Mouse (Mus musculus) stomach, embryonic 14.5 days (tissue): ENCODE data around the gene Arhgdib. TPM values are rescaled to one million over a fixed set of nuclear protein-coding genes. Genes with fewer than 3 reads are reported as not detected.

Experiments
- ATAC-seq: fragments of 200-750 bp; cut with Nextera tagmentation; 2 replicates; pipeline ENCODE4 v1.8.0; 2017; ENCODE audit warnings: low read depth, moderate TSS enrichment; ENCODE audit not compliant: insufficient number of reproducible peaks, insufficient read depth, low FRiP score
- H3K27ac ChIP-seq: fragments of 300-500 bp; sonication (generic); 2 replicates; pipeline ENCODE4 v1.5.1; 2014; ENCODE audit warnings: mild to moderate bottlenecking, low read length, moderate library complexity, mixed read lengths
- H3K27me3 ChIP-seq: fragments of 300-500 bp; sonication (generic); 2 replicates; pipeline ENCODE4 v1.6.1; 2014; ENCODE audit warnings: low read length, control low read depth, mixed read lengths; ENCODE audit not compliant: control insufficient read depth, insufficient read depth
- H3K36me3 ChIP-seq: fragments of 300-500 bp; sonication (generic); 2 replicates; pipeline ENCODE4 v1.6.1; 2014; ENCODE audit warnings: mild to moderate bottlenecking, control low read depth, low read length, moderate library complexity, mixed read lengths; ENCODE audit not compliant: control insufficient read depth, insufficient read depth
- H3K4me1 ChIP-seq: fragments of 300-500 bp; sonication (generic); 2 replicates; pipeline ENCODE4 v1.6.1; 2014; ENCODE audit warnings: low read length, control low read depth, mixed read lengths; ENCODE audit not compliant: control insufficient read depth, insufficient read depth
- H3K4me2 ChIP-seq: fragments of 300-500 bp; sonication (generic); replicated peaks from 2 replicates; pipeline ENCODE4 v1.6.1; 2014; ENCODE audit warnings: low read depth, low read length, control low read depth
- H3K4me3 ChIP-seq: fragments of 300-500 bp; sonication (generic); 2 replicates; pipeline ENCODE4 v1.5.1; 2014; ENCODE audit warnings: low read depth, low read length, control low read depth
- H3K9ac ChIP-seq: fragments of 300-500 bp; sonication (generic); replicated peaks from 2 replicates; pipeline ENCODE4 v1.6.1; 2014; ENCODE audit warnings: low read depth, mild to moderate bottlenecking, control low read depth, low read length, moderate library complexity, mixed read lengths
- H3K9me3 ChIP-seq: fragments of 300-500 bp; sonication (generic); 2 replicates; pipeline ENCODE4 v1.6.1; 2016; ENCODE audit warnings: low read depth, low read length, control low read depth; ENCODE audit not compliant: control insufficient read depth
- WGBS: fragments of 180-500 bp; shearing (Covaris S2); extraction: QIAGEN DNeasy Blood & Tissue Kit; methylation state at CpG from one replicate; pipeline ENCODE4 v1.1.7; 2014; 5-methylcytosine and 5-hydroxymethylcytosine counted together
- polyA plus RNA-seq: library from polyadenylated mRNA; unstranded; fragments of >200 nt; fragmentation: Nextera tagmentation; extraction: Ambion mirVana; gene quantifications from 2 replicates; pipeline ENCODE4 v1.2.1, GENCODE M21; 2014

Arhgdib gene
- polyA plus RNA-seq, 1 experiment from 2014 or later, result 58.0 TPM

DNA sequence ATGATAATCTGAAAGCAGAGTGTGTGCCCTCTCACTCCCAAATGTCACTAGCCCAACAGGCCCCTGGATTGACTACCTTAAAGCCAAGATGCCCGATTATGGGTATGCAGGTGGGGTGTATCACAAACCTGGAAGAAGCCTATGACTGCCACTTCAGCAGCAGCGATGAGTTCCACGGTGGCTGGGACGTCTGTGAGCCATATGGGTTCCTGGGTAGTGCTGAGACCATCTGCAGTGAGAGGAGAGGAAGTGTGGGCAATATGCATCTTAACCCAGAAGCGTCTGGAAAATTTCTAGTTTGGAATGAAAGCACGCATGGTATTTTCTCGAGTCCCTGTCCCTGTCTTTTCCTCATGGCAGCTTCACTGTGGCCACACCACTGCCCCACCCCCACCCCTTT, 20.1 kb downstream of the Arhgdib start:
- WGBS, result 71% methylated on average over 7 of the region's 7 CpGs
- no peak for ATAC-seq

DNA sequence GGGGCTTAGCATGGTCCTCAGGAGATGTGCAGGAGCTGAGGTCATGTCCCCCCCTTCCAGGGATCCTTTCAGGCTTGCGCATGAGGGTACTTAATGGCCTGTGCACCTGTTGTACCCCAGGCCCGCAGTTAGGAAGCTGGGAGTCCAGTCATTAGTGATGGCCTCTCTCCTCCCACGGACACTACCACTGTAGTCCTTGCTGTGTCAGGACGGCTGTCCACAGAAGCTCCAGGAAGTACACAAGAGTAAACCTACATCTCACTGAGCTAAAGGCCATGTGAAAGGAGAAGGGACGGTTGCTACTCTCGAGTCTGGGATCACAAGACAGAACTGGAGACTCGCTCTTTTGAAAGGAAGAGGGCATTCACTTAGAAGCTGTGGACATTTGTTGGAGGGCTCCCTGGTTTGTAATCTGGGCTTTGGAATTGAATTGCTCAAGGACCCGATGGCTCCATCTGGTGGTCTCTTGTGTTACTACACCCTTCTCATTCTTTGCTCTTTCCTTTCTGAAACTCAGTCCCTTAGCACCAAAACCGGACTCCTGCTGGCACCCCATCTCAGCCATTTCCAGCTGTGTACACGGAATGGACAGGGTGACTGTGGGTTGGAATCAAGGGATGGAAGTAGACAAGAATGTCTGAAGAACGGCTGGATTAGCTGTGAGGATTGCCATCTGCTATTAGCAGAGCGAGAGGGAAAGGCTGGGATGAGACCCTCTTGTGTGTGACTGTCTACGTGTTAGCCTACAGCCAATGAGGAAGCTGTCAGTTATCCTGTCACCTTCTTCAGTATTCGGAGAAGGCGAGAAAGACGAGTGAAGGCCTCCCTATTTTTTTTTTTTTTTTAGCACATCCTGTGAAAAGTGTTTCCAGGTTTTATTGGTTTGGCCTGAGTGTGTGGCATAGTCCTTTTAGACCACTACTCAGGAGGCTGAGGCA, 21.1 kb downstream of the Arhgdib start:
- no peak for ATAC-seq
- no peak overlapping the region for H3K27ac ChIP-seq
- WGBS, result 35% methylated on average over 16 of the region's 16 CpGs
- no peak overlapping the region for H3K4me2 ChIP-seq
- no peaks in the 10 kb centered on the region for H3K9me3 ChIP-seq
- H3K27me3 ChIP-seq, result no peaks in the 10 kb centered on the region
- H3K4me3 ChIP-seq, result no peak overlapping the region
- H3K9ac ChIP-seq, result no peak overlapping the region
- H3K36me3 ChIP-seq, result no peaks in the 10 kb centered on the region
- H3K4me1 ChIP-seq, result peaks cover 4% of the 10 kb centered on the region; the same call in 1 of the 2 replicates

More for the DNA sequence above, 20.1 kb downstream of the Arhgdib start:
- Histone ChIP-seq H3K36me3 (no peaks in the 10 kb centered on the region), H3K4me1 (peaks cover 4% of the 10 kb centered on the region; the same call in 1 of the 2 replicates), H3K27ac (no peak overlapping the region), H3K9me3 (no peaks in the 10 kb centered on the region), H3K4me3 (no peak overlapping the region), H3K4me2 (no peak overlapping the region), H3K27me3 (no peaks in the 10 kb centered on the region), H3K9ac (no peak overlapping the region)

DNA sequence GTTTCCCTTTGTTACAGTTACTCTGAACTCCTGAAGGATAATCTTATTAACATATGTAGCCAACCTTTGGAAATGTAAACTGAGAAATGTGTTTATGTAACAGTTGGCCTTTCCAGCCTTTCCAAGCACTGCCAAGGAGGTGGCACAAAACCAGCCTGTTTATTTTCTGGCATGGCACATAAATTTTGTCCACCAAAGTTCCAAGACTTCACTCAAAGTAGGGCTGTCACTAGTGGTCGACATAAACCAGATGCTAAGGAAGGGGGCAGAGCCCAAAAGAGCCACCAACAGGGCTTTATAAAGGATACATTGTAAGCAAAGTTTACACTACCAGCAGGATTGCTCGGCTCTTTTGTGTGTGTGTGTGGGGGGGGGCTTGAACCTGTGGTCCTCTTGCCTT, 23.8 kb downstream of the Arhgdib start:
- H3K27ac ChIP-seq, result no peak overlapping the region

DNA sequence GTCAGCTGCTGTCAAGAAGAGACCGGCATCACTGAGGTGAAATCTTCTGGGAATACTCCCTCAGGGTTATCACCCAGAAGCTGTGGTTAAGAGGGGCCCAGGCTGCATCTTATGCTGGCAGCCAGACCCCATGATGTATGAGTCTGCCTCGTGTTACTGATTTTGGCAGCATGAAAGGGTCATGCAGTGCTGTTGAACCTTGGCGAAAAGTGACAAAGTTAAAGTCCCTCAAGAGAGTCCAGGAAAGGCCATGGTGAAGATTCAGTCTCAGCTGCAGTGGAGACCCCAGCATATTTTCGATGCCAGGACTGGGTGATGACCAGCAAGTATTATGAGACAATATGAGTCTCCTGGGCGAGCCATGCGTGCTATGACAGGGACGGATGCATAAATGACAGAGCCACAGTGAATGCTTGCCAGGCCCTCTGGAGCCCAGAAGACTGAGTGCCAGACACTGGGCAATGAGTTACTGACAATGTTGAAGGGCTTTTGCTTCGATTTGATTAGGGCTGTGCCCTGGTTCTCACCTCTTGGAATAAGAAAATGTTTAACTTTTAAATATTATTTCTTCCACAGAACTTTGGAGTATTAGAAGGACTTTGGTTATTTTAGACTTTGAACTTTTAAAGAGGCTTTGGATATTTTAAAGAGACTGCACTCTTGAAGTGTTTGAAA, 25.8 kb downstream of the Arhgdib start:
- Histone ChIP-seq H3K4me1 (peaks cover 22% of the 10 kb centered on the region; the same call in 1 of the 2 replicates), H3K9me3 (no peaks in the 10 kb centered on the region), H3K36me3 (no peaks in the 10 kb centered on the region), H3K4me2 (no peak overlapping the region), H3K27me3 (no peaks in the 10 kb centered on the region), H3K4me3 (no peak overlapping the region), H3K27ac (no peak overlapping the region), H3K9ac (no peak overlapping the region)
- no peak for ATAC-seq
- 80% methylated on average over 8 of the region's 8 CpGs for WGBS

More for the DNA sequence above, 23.8 kb downstream of the Arhgdib start:
- Histone ChIP-seq H3K27me3 (no peaks in the 10 kb centered on the region), H3K36me3 (no peaks in the 10 kb centered on the region), H3K4me3 (no peak overlapping the region), H3K9me3 (no peaks in the 10 kb centered on the region), H3K9ac (no peak overlapping the region), H3K4me2 (no peak overlapping the region), H3K4me1 (peaks cover 10% of the 10 kb centered on the region; the same call in 1 of the 2 replicates)
- no peak for ATAC-seq
- WGBS, result 14% methylated on average over 2 of the region's 2 CpGs

DNA sequence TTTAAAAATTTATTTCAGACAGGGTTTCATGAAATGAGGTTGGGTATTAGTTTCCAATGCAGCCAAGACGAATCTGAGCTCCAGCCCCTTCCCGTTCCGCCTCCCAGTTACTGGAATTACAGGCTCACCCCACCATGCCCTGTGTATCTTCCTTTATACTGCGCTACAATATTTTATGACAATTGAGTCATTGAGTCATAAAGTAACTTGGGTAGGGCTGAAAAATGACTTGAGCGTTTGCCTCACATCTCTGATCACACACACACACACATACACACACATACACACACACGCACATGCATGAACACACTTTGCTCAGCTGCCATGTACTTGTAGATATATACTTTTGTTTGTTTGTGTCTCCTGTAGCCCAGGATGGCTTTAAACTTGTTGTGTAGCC, 27.5 kb downstream of the Arhgdib start:
- Histone ChIP-seq H3K9ac (no peak overlapping the region), H3K27me3 (no peaks in the 10 kb centered on the region), H3K4me2 (no peak overlapping the region), H3K4me3 (no peak overlapping the region), H3K36me3 (no peaks in the 10 kb centered on the region), H3K27ac (peak overlapping the region; percentile 77), H3K9me3 (no peaks in the 10 kb centered on the region), H3K4me1 (peaks cover 34% of the 10 kb centered on the region)
- ATAC-seq, result no peak
- 88% methylated on average over 6 of the region's 6 CpGs for WGBS

DNA sequence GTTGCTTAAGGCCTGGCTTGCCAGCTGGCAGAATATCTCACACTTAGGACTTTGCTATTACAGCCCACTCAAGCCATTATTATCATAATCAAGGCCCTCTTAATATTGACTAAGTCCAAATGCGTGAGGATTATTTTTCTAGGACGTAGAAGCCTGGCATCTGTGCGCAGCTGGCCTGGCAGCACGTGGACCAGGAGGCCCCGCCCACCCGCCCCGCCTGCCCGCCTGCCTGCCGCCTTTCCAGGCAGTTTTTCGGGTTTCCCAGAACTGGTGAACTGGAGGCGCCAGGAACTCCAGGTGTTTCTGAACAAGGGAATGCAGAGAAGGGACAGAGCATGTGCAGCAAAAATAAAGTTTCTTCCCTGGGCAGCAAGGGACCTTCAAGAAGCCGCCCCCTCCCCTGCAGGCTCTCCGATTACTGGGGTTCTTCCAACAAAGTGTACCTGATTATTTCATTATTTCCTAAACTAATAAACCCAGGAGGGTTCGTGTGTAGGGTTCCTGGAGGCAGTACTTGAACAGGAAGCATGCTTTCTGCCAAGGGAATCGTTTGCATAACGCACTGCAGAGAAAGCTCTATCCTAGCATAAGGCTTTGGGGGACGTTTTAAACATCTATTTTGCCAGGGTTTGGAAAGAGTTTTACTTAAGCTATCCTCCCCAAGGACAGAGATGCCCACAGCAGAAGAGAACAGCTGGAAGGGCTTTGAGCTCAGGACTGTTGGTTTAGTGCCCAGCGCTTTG, 28.1 kb downstream of the Arhgdib start:
- H3K4me3 ChIP-seq, result no peak overlapping the region
- no peaks in the 10 kb centered on the region for H3K36me3 ChIP-seq
- no peaks in the 10 kb centered on the region for H3K9me3 ChIP-seq
- no peaks in the 10 kb centered on the region for H3K27me3 ChIP-seq
- ATAC-seq, result peak; percentile 54; the same call in 1 of the 2 replicates
- H3K4me1 ChIP-seq, result peaks cover 35% of the 10 kb centered on the region
- 9% methylated on average over 18 of the region's 18 CpGs for WGBS
- H3K4me2 ChIP-seq, result peak overlapping the region; percentile 15
- H3K27ac ChIP-seq, result peak overlapping the region; percentile 77
- no peak overlapping the region for H3K9ac ChIP-seq

DNA sequence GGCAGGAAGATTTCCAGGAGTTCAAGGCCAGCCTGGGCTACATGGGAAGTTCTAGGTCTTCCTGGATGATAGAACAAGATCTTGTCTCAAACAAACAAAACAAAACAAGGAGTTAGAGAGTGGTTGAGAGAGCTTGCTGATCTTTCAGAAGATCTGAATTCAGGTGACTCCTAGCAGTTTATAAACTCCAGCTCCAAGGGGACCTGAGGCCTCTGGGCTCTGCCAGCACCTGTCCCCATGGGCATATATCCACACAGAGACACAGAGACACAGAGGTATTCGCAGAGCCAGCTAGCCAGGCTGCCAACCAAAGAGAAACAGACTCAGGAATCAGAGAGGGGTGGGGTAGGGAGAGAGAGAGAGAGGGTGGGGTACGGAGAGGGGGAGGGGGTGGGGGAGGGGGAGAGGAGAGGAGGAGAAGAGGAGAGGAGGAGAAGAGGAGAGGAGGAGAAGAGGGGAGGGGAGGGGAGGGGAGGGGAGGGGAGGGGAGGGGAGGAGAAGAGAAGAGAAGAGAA, 28.9 kb downstream of the Arhgdib start:
- peak overlapping the region; percentile 77; the same call in 1 of the 2 replicates for H3K27ac ChIP-seq
- no peak overlapping the region for H3K4me3 ChIP-seq
- H3K27me3 ChIP-seq, result no peaks in the 10 kb centered on the region
- peaks cover 35% of the 10 kb centered on the region for H3K4me1 ChIP-seq
- H3K36me3 ChIP-seq, result no peaks in the 10 kb centered on the region
- WGBS, result 78% methylated on average over 1 of the region's 2 CpGs
- no peak overlapping the region for H3K9ac ChIP-seq
- no peak for ATAC-seq
- H3K4me2 ChIP-seq, result no peak overlapping the region
- no peaks in the 10 kb centered on the region for H3K9me3 ChIP-seq
